Comparison of ENCODE assay signal across 13 mouse cellular contexts in the genomic region with DNA sequence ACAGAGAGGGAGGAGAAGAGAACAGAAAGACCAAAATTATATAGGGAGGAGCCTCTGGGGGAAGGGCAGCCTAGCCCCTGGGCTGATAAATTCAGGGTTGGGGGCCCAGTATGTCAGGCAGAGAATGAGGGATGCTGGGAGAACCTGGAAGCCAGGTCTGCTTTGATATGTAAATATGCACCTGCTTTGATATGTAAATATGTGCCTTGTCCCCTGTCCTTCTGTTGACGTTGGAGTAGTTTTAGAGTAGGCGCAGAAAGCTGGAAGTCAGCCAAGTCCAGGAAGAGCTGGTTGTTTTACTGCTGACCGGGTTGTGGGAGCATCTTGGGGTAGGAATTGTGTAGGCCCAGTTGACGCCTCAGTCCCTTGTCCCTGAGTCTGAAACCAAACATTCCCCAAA. TPM values are rescaled to one million over a fixed set of nuclear protein-coding genes. Genes with fewer than 3 reads are reported as not detected.
DNase-seq lines count a peak whose midpoint lies in the region; ATAC-seq and TF ChIP-seq lines count a peak whose summit lies in the region.
"Had no signal": no experiment of that assay in that cellular context is flagged by ENCODE, and none has a peak within 500 bp of the region (broad histone marks: within the 10 kb centered on the region; RNA-seq: fewer than 3 reads in every experiment).

No protein-coding gene starts in this region.

- H3K9me3 ChIP-seq in liver, postnatal 0 days (ENCODE audit: low read length), result no peaks in the 10 kb centered on the region
- no peaks in the 10 kb centered on the region for H3K9me3 ChIP-seq in forebrain, embryonic 11.5 days (ENCODE audit: control insufficient read depth, low read length)
- H3K9me3 ChIP-seq in midbrain, embryonic 15.5 days, result no peaks in the 10 kb centered on the region
- H3K9me3 ChIP-seq: embryonic facial prominence, embryonic 15.5 days; heart, embryonic 13.5 days had no signal

- intact Hi-C loops in heart, postnatal 10 days (cut with DNase I), result no loop called here
- intact Hi-C loops in heart, postnatal 25 days (cut with DNase I), result loop anchor here (5.0 kb wide), 1 partner anchor 208 kb away; no protein-coding TSS in a partner anchor

- H3K27me3 ChIP-seq in liver, postnatal 0 days (ENCODE audit: insufficient read depth, low read length), result no peaks in the 10 kb centered on the region
- no peaks in the 10 kb centered on the region for H3K27me3 ChIP-seq in forebrain, embryonic 11.5 days (ENCODE audit: control insufficient read depth, insufficient read depth, low read length)
- no peaks in the 10 kb centered on the region for H3K27me3 ChIP-seq in midbrain, embryonic 15.5 days (replicated peaks)
- H3K27me3 ChIP-seq: embryonic facial prominence, embryonic 15.5 days; heart, embryonic 13.5 days had no signal

- no peaks in the 10 kb centered on the region for H3K36me3 ChIP-seq in liver, postnatal 0 days (replicated peaks; ENCODE audit: insufficient read depth, low read length)
- H3K36me3 ChIP-seq in forebrain, embryonic 11.5 days (ENCODE audit: control insufficient read depth, insufficient read depth, low read length), result no peaks in the 10 kb centered on the region
- no peaks in the 10 kb centered on the region for H3K36me3 ChIP-seq in midbrain, embryonic 15.5 days (replicated peaks)
- H3K36me3 ChIP-seq: embryonic facial prominence, embryonic 15.5 days; heart, embryonic 13.5 days had no signal

- H3K27ac ChIP-seq in liver, postnatal 0 days (ENCODE audit: low read depth), result no peak overlapping the region
- H3K27ac ChIP-seq in forebrain, embryonic 11.5 days (ENCODE audit: low read depth, low read length), result no peak overlapping the region
- peak overlapping the region; percentile 51 for H3K27ac ChIP-seq in midbrain, embryonic 15.5 days
- H3K27ac ChIP-seq: embryonic facial prominence, embryonic 15.5 days; heart, embryonic 13.5 days had no signal

- H3K4me1 ChIP-seq in liver, postnatal 0 days (ENCODE audit: insufficient read depth), result peaks cover 5% of the 10 kb centered on the region; the same call in 1 of the 2 replicates
- H3K4me1 ChIP-seq in forebrain, embryonic 11.5 days (replicated peaks; ENCODE audit: control insufficient read depth, insufficient read depth, low read length), result peaks cover 5% of the 10 kb centered on the region; the same call in 1 of the 2 replicates
- H3K4me1 ChIP-seq in midbrain, embryonic 15.5 days, result peaks cover 12% of the 10 kb centered on the region

- ATAC-seq in liver, postnatal 0 days, result peak; percentile 36; the same call in 1 of the 2 replicates
- ATAC-seq in forebrain, embryonic 11.5 days (replicated peaks; ENCODE audit: low FRiP score), result peak; percentile 74
- ATAC-seq in midbrain, embryonic 15.5 days (replicated peaks), result peak; percentile 70
- ATAC-seq in megakaryocyte-erythroid progenitor cell, adult 5-6 weeks (replicated peaks; ENCODE audit: low FRiP score, low TSS enrichment, poor library complexity, severe bottlenecking), result no peak

- no peak overlapping the region for H3K9ac ChIP-seq in liver, postnatal 0 days (replicated peaks)
- H3K9ac ChIP-seq in forebrain, embryonic 11.5 days (ENCODE audit: low read length), result no peak overlapping the region
- no peak overlapping the region for H3K9ac ChIP-seq in midbrain, embryonic 15.5 days
- H3K9ac ChIP-seq: embryonic facial prominence, embryonic 15.5 days; heart, embryonic 13.5 days had no signal

- TF ChIP-seq CTCF in liver, postnatal 0 days (IDR thresholded peaks at IDR 0.05; ENCODE audit: low read depth), result no peak

- no peak for TF ChIP-seq EP300 in liver, postnatal 0 days (IDR thresholded peaks at IDR 0.05; ENCODE audit: low read depth)

- 49% methylated on average over 4 of the region's 4 CpGs for WGBS in liver, postnatal 0 days (ENCODE audit: insufficient replicate concordance)
- 44% methylated on average over 4 of the region's 4 CpGs for WGBS in forebrain, embryonic 11.5 days
- WGBS in midbrain, embryonic 15.5 days, result 27% methylated on average over 4 of the region's 4 CpGs

- H3K4me2 ChIP-seq in liver, postnatal 0 days (ENCODE audit: low read depth, low read length), result no peak overlapping the region
- H3K4me2 ChIP-seq in forebrain, embryonic 11.5 days (ENCODE audit: low read depth, low read length, severe bottlenecking), result 0 out of 2 replicates have a peak overlapping the region, but pooled peaks have one; percentile 3
- H3K4me2 ChIP-seq in midbrain, embryonic 15.5 days, result no peak overlapping the region
- H3K4me2 ChIP-seq: embryonic facial prominence, embryonic 15.5 days; heart, embryonic 13.5 days had no signal

- DNase-seq in heart, postnatal 10 days, result peak; percentile 46 to 52
- DNase-seq in heart, postnatal 25 days (ENCODE audit: low spot score), result no peak
- DNase-seq in liver, postnatal 0 days, result no peak
- DNase-seq in liver, result no peak
- DNase-seq in forebrain, embryonic 11.5 days (ENCODE audit: low spot score), result no peak
- no peak for DNase-seq in frontal cortex, postnatal 10 days (ENCODE audit: low spot score in 2 of 2)
- DNase-seq: lung, adult 2 months; retina, postnatal 1 day; thymus, postnatal 36 days had no signal

- H3K4me3 ChIP-seq in liver, postnatal 0 days (ENCODE audit: low read depth, low read length), result no peak overlapping the region
- no peak overlapping the region for H3K4me3 ChIP-seq in forebrain, embryonic 11.5 days (ENCODE audit: low read depth, low read length)
- no peak overlapping the region for H3K4me3 ChIP-seq in midbrain, embryonic 15.5 days
- H3K4me3 ChIP-seq: embryonic facial prominence, embryonic 15.5 days; heart, embryonic 13.5 days had no signal

RNA-seq across cellular contexts. Expression of gene Gm49358, which starts 6.0 kb away (rescaled TPM):
- 10 to 100 TPM; 11.8 to 16.2 TPM for total RNA-seq in heart, postnatal 10 days (2021)
- total RNA-seq in heart, postnatal 25 days (2021), result 10 to 100 TPM; 12.5 to 13.9 TPM
- polyA plus RNA-seq in liver, postnatal 0 days (2015; fragmentation: Nextera tagmentation; extraction: Ambion mirVana), result not detected in 2 replicates
- polyA plus RNA-seq in forebrain, embryonic 11.5 days (2014; fragmentation: Nextera tagmentation; extraction: Ambion mirVana), result not detected in 2 replicates
- not detected in 2 replicates for polyA plus RNA-seq in midbrain, embryonic 15.5 days (2015; fragmentation: Nextera tagmentation; extraction: Ambion mirVana)
- not detected in 2 replicates for total RNA-seq in megakaryocyte-erythroid progenitor cell, adult 5-6 weeks (2014; fragmentation: Nextera tagmentation)
- 1.6 TPM in 1 of 2 replicates, not detected in the other for total RNA-seq in megakaryocyte-erythroid progenitor cell, adult 5-6 weeks (2017)
- polyA plus RNA-seq: embryonic facial prominence, embryonic 15.5 days; heart, embryonic 13.5 days; lung, adult 2 months had no signal

RNA-seq across cellular contexts. Expression of gene Nt5dc3, which starts 9.0 kb away (rescaled TPM):
- total RNA-seq in heart, postnatal 10 days (2021), result 10 to 100 TPM; 37.4 to 41.9 TPM
- 10 to 100 TPM; 30.2 to 36.5 TPM for total RNA-seq in heart, postnatal 25 days (2021)
- polyA plus RNA-seq in liver, postnatal 0 days (2015; fragmentation: Nextera tagmentation; extraction: Ambion mirVana), result 0.40 and 0.51 TPM in 2 replicates
- 1.5 and 1.8 TPM in 2 replicates for polyA plus RNA-seq in forebrain, embryonic 11.5 days (2014; fragmentation: Nextera tagmentation; extraction: Ambion mirVana)
- polyA plus RNA-seq in midbrain, embryonic 15.5 days (2015; fragmentation: Nextera tagmentation; extraction: Ambion mirVana), result 13.8 and 14.4 TPM in 2 replicates
- total RNA-seq in megakaryocyte-erythroid progenitor cell, adult 5-6 weeks (2014; fragmentation: Nextera tagmentation), result 8.9 and 12.4 TPM in 2 replicates
- 2.9 and 6.8 TPM in 2 replicates for total RNA-seq in megakaryocyte-erythroid progenitor cell, adult 5-6 weeks (2017)

Comparison
In these comparisons a context has a peak if more than half of its experiments do, and no peak if none do; other contexts are left out.
1. DNase-seq: peak in heart, postnatal 10 days (2 of 2); none in heart, postnatal 25 days (single experiment), liver, postnatal 0 days (single experiment), liver (single experiment), forebrain, embryonic 11.5 days (single experiment) and frontal cortex, postnatal 10 days (0 of 2).
2. RNA of gene Gm49358, which starts 6.0 kb away (total RNA-seq): 11.8 to 16.2 TPM in heart, postnatal 10 days and 12.5 to 13.9 TPM in heart, postnatal 25 days; 1.6 TPM in megakaryocyte-erythroid progenitor cell, adult 5-6 weeks; every median in the first group is over 4 times any median in the second.